Mouse (Mus musculus) lung, embryonic 14.5 days (tissue): ENCODE data around the gene Dnm1l. TPM values are rescaled to one million over a fixed set of nuclear protein-coding genes. Genes with fewer than 3 reads are reported as not detected.
"Not testable (repeated sequence)": the region's sequence is repeated elsewhere in the genome, so short reads cannot be mapped to it uniquely, and the experiment has no call there.

Experiments
- ATAC-seq: fragments of 200-750 bp; cut with Nextera tagmentation; 2 replicates; pipeline ENCODE4 v1.8.0; 2017; ENCODE audit warnings: mild to moderate bottlenecking, moderate TSS enrichment, moderate library complexity; ENCODE audit not compliant: insufficient read depth
- DNase-seq: peaks from one replicate; pipeline ENCODE4 v3.0.0-alpha.2; 2015
- H3K27ac ChIP-seq: fragments of 300-500 bp; sonication (generic); 2 replicates; pipeline ENCODE4 v1.5.1; 2014; ENCODE audit warnings: low read depth, mild to moderate bottlenecking, moderate library complexity
- H3K27me3 ChIP-seq: fragments of 300-500 bp; sonication (generic); 2 replicates; pipeline ENCODE4 v1.6.1; 2014; ENCODE audit warnings: low read length, control low read depth; ENCODE audit not compliant: insufficient read depth
- H3K36me3 ChIP-seq: fragments of 300-500 bp; sonication (generic); 2 replicates; pipeline ENCODE4 v1.6.1; 2014; ENCODE audit warnings: control low read depth; ENCODE audit not compliant: insufficient read depth
- H3K4me1 ChIP-seq: fragments of 300-500 bp; sonication (generic); 2 replicates; pipeline ENCODE4 v1.6.1; 2014; ENCODE audit warnings: antibody characterized with exemption, control low read depth; ENCODE audit not compliant: insufficient read depth
- H3K4me2 ChIP-seq: fragments of 300-500 bp; sonication (generic); 2 replicates; pipeline ENCODE4 v1.6.1; 2014; ENCODE audit warnings: mild to moderate bottlenecking
- H3K4me3 ChIP-seq: fragments of 300-500 bp; sonication (generic); 2 replicates; pipeline ENCODE4 v1.5.1; 2014; ENCODE audit warnings: low read depth, low read length
- H3K9ac ChIP-seq: fragments of 300-500 bp; sonication (generic); 2 replicates; pipeline ENCODE4 v1.6.1; 2014
- H3K9me3 ChIP-seq: fragments of 300-500 bp; sonication (generic); 2 replicates; pipeline ENCODE4 v1.6.1; 2016; ENCODE audit warnings: low read depth, low read length, control low read depth
- CTCF ChIP-seq: IDR thresholded peaks from 2 replicates; pipeline ENCODE4 v1.5.1; 2016; ENCODE audit warnings: antibody characterized with exemption, low read depth
- WGBS: fragments of 180-500 bp; shearing (Covaris S2); extraction: QIAGEN DNeasy Blood & Tissue Kit; methylation state at CpG from one replicate; pipeline ENCODE4 v1.1.7; 2014; 5-methylcytosine and 5-hydroxymethylcytosine counted together
- polyA plus RNA-seq: library from polyadenylated mRNA; unstranded; fragments of >200 nt; fragmentation: Nextera tagmentation; extraction: Ambion mirVana; gene quantifications from 2 replicates; pipeline ENCODE4 v1.2.1, GENCODE M21; 2014

The Dnm1l gene
- polyA plus RNA-seq, result 56.7 and 62.8 TPM in 2 replicates

DNA sequence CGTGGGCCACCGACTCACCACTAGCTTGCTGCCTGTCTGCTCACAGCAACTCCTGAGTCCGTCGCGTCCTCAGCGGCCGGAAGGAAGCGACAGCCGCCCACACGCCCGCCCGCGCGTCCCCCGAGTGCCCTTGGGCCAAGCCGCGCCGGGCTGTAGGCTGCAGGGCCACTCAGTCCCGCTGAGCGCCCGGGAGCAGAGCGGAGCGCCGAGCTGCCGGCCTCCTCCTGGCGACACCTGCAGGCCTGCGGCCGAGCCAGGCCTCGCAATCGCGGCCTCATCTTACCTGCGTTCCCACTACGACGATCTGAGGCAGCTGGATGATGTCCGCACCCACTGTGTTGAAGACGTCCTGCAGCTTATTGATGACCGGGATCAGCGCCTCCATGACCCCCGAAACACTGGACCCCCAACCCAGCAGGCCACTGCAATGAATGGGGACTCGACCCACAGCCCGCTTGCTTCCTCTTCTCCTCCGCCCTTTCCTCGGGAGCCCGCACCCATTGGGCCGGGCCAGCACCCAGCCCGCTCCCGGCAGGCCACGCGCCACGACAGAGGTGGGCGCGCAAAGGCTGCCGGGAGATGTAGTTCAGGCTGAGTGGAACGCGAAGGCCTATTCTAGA, at the start of gene Dnm1l:
TSS of gene Dnm1l (minus strand) at position 479 of the 620 bp plus-strand sequence.
- H3K9me3 ChIP-seq, result no peaks in the 10 kb centered on the region
- H3K27me3 ChIP-seq, result no peaks in the 10 kb centered on the region
- peak; percentile 38; the same call in 1 of the 2 replicates for TF ChIP-seq CTCF
- no peaks in the 10 kb centered on the region for H3K4me1 ChIP-seq
- peak within 1 kb of the TSS; percentile 87 for H3K9ac ChIP-seq
- H3K4me3 ChIP-seq, result peak within 1 kb of the TSS; percentile 80
- H3K36me3 ChIP-seq, result no peaks in the 10 kb centered on the region
- peak within 1 kb of the TSS; percentile 94 for H3K27ac ChIP-seq
- ATAC-seq (peak; percentile 100), DNase-seq (peak; percentile 96)
- WGBS, result under 1% methylated on average over 55 of the region's 55 CpGs
- H3K4me2 ChIP-seq, result peak within 1 kb of the TSS; percentile 76

DNA sequence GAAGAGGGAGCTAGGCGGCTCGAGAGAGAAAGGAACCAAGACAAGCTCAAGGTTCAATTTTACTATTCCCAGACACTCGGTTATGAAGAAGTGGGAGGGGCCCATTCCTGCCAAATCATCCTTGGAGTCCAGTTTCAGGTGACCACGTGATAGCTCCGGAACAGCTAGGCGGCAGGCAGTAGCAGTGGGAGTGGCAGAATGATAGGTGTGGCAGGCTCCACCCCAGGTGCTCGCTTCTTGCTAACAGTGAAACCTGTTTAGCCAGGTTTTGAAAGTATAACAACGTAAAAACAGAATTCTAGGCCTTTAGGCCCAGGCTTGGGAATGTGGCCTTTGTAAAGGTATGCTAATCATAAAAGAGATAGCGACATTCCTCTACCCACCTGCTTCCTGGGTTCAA, 8.5 kb upstream of the Dnm1l start:
- ATAC-seq, result not testable (repeated sequence)

DNA sequence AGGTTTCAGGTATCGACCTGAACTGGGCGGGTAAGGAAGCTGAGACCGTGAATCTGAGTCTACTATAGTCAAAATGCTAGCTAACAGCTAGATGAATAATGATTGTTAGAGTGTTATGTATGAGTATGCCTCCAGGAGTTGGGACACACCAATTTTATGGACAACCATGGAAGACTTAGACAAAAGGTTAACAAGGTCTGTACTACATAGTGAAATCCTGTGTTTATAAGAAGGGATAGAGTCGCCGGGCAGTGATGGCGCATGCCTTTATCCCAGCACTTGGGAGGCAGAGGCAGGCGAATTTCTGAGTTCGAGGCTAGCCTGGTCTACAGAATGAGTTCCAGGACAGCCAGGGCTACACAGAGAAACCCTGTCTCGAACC, 333 bp upstream of the Dnm1l start:
- 52% methylated on average over 9 of the region's 9 CpGs for WGBS
- not testable (repeated sequence) for H3K9me3 ChIP-seq, ATAC-seq, H3K27me3 ChIP-seq, H3K36me3 ChIP-seq, DNase-seq, H3K4me1 ChIP-seq
- Histone ChIP-seq H3K4me3 (peak overlapping the region; percentile 80), H3K4me2 (peak overlapping the region; percentile 76), H3K9ac (peak overlapping the region; percentile 87; the same call in 1 of the 2 replicates), H3K27ac (peak overlapping the region; percentile 94; the same call in 1 of the 2 replicates)

More for the DNA sequence above, 8.5 kb upstream of the Dnm1l start:
- H3K9ac ChIP-seq, H3K27ac ChIP-seq, H3K4me2 ChIP-seq, H3K27me3 ChIP-seq, H3K36me3 ChIP-seq, H3K4me1 ChIP-seq, H3K4me3 ChIP-seq, H3K9me3 ChIP-seq: not testable (repeated sequence)
- 53% methylated on average over 8 of the region's 9 CpGs for WGBS
- peak; percentile 6 for DNase-seq

DNA sequence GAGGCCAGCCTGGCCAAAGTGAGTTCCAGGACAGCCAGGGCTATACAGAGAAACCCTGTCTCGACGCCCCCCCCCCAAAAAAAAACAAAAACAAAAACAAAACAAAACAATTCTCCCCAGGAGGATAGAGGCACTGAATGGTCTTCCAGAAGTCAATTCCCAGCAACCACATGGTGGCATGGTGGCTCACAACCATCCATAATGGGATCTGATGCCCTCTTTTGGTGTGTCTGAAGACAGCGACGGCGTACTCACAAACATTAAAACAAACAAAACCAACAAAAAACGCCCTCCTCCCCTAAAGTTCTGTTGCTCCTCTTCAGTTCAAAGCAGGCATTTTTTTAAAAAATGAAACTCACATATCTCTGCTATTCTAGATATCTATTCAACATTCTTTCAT, 851 bp downstream of the Dnm1l start:
- no peaks in the 10 kb centered on the region for H3K4me1 ChIP-seq
- H3K36me3 ChIP-seq, result no peaks in the 10 kb centered on the region
- DNase-seq, result peak; percentile 42
- TF ChIP-seq CTCF, result peak; percentile 43
- WGBS, result 7% methylated on average over 6 of the region's 6 CpGs
- H3K27ac ChIP-seq, result 0 out of 2 replicates have a peak overlapping the region, but pooled peaks have one; percentile 94
- ATAC-seq, result no peak
- peak overlapping the region; percentile 80 for H3K4me3 ChIP-seq
- H3K9me3 ChIP-seq, result no peaks in the 10 kb centered on the region; the same call in 1 of the 2 replicates
- H3K27me3 ChIP-seq, result no peaks in the 10 kb centered on the region
- peak overlapping the region; percentile 87 for H3K9ac ChIP-seq
- peak overlapping the region; percentile 76 for H3K4me2 ChIP-seq

DNA sequence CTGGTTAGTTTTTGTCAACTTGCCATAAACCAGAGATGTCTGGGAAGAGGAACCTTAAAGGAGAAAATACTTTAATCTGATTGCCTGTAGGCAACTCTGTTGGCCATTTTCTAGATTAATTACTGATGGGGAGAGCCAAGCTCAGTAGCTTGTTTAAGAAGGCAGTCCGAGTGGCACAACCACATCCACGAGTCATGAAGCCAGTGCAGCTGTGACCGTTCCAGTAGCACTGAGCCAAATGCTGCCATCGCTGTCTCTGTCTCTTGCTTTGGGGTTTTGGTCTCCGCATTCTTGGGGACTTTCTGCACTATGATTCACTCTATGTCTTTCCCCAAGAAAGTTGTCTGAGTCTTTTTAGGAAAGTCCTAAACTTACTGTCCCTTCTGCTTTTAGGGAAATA, 12.3 kb downstream of the Dnm1l start:
- Histone ChIP-seq H3K9ac (no peak overlapping the region), H3K36me3 (peaks cover 14% of the 10 kb centered on the region), H3K4me2 (no peak overlapping the region), H3K4me1 (no peaks in the 10 kb centered on the region), H3K27ac (no peak overlapping the region), H3K4me3 (no peak overlapping the region), H3K9me3 (no peaks in the 10 kb centered on the region; the same call in 1 of the 2 replicates), H3K27me3 (no peaks in the 10 kb centered on the region)
- 80% methylated on average over 5 of the region's 5 CpGs for WGBS
- DNase-seq (no peak), ATAC-seq (no peak)
- TF ChIP-seq CTCF, result no peak

DNA sequence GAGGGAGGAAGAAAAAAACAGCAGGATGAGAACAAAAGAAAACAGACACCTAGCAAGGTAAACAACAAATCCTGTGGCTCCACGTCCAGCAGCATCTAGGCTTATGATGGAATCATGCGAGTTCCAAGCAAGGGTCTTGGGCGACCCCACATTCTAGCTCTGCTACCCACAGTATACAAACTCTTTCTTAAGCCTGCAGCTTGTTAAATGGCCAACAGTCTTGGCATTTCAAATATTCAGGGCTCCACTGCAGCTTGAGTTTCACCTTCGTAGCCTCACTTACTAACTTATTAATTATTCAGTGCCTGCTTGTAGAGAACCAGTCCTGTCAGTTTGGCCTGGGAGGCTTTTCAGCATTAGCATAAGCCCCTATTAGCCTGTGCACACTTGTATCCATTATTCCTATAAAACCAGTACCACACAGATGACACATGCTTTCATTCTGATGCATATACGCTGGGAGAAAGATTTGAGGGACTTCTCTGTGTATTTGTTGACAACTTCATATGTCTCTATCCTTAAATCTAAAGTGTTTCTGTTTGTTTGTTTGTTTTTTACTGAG, 32.9 kb downstream of the Dnm1l start:
- TF ChIP-seq CTCF, result no peak
- Histone ChIP-seq H3K9me3 (no peaks in the 10 kb centered on the region), H3K4me1 (no peaks in the 10 kb centered on the region), H3K27ac (no peak overlapping the region), H3K36me3 (peaks cover 51% of the 10 kb centered on the region), H3K27me3 (no peaks in the 10 kb centered on the region), H3K4me3 (no peak overlapping the region), H3K4me2 (no peak overlapping the region), H3K9ac (no peak overlapping the region)
- 77% methylated on average over 5 of the region's 5 CpGs for WGBS
- DNase-seq (no peak), ATAC-seq (no peak)

DNA sequence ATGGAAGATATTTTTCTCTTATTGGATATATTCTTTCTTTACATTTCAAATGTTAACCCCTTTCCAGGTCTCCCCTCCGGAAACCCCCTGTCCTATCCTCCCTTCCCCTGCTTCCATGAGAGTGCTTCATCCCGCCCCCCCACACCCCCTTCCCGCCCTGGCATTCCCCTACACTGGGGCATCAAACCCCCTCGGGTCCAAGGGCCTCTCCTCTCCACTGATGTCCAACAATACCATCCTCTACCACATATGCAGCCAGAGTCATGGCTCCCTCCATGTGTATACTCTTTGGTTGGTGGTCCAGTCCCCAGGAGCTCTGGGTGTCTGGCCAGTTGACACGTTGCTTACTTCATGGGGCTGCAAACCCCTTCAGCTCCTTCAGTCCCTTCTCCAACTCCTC, 47.4 kb downstream of the Dnm1l start:
- no peak for DNase-seq
- no peaks in the 10 kb centered on the region for H3K9me3 ChIP-seq
- H3K4me1 ChIP-seq, result no peaks in the 10 kb centered on the region
- 80% methylated on average over 5 of the region's 5 CpGs for WGBS
- TF ChIP-seq CTCF, result no peak
- ATAC-seq, result no peak
- no peak overlapping the region for H3K4me3 ChIP-seq
- no peak overlapping the region for H3K27ac ChIP-seq
- H3K4me2 ChIP-seq, result no peak overlapping the region
- H3K36me3 ChIP-seq, result peaks cover 70% of the 10 kb centered on the region
- H3K9ac ChIP-seq, result no peak overlapping the region
- H3K27me3 ChIP-seq, result no peaks in the 10 kb centered on the region
